Mouse (Mus musculus) natural killer cell, adult 2 months (primary cell): ENCODE data around the gene Rapgefl1.
A peak's percentile ranks its signal among the peaks of the same experiment; 100 is the strongest.

Source experiments
- DNase-seq, 2 experiments: peaks; one replicate each; pipeline ENCODE4 v3.0.0; 2022; ENCODE audit warnings: low spot score in 2 of 2

Gene Rapgefl1

DNA sequence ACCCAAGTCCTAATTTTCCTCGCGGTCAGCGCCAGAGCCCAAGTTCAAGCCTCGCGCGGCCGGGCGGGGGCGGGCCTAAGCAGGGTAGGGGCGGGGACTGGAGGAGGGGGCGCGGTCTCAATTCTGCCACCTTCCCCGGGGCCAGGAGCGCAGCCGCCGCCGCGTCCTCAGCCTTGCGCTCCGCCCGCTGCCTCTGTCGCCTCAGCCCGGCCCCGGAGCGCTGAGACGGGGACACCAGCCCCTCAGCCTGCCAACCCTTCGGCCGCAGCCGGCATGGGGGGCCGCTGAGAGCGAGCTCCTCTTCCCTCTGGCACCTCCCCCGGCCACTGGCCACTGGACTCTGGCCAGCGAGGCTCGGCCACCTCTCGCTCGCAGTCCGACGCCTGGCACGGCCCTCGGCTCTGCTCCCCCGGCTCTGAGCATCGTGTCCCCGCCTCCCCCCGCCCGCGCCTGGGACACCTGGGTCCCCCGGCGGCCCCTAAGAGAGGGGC is at the start of gene Rapgefl1:
Rapgefl1 (plus strand) TSS at position 135 of the 491 bp plus-strand sequence.
- peak; percentile 68 to 70 for DNase-seq

- no peak for DNase-seq
Measured at GRCm38 (mm10) chr11:98787229-98787628, 49.4 kb upstream of the Rapgefl1 start.

GRCm38 (mm10) chr11:98787691-98788090 is 48.9 kb upstream of the Rapgefl1 start:
- no peak for DNase-seq

GRCm38 (mm10) chr11:98788139-98788538 is 48.4 kb upstream of the Rapgefl1 start:
- DNase-seq = no peak

- DNase-seq = peak; percentile 87 to 90
Measured at GRCm38 (mm10) chr11:98788550-98789218, 47.9 kb upstream of the Rapgefl1 start.

GRCm38 (mm10) chr11:98789219-98789807 is 47.3 kb upstream of the Rapgefl1 start:
- no peak for DNase-seq

GRCm38 (mm10) chr11:98789824-98790223 is 46.8 kb upstream of the Rapgefl1 start:
- no peak for DNase-seq

DNA sequence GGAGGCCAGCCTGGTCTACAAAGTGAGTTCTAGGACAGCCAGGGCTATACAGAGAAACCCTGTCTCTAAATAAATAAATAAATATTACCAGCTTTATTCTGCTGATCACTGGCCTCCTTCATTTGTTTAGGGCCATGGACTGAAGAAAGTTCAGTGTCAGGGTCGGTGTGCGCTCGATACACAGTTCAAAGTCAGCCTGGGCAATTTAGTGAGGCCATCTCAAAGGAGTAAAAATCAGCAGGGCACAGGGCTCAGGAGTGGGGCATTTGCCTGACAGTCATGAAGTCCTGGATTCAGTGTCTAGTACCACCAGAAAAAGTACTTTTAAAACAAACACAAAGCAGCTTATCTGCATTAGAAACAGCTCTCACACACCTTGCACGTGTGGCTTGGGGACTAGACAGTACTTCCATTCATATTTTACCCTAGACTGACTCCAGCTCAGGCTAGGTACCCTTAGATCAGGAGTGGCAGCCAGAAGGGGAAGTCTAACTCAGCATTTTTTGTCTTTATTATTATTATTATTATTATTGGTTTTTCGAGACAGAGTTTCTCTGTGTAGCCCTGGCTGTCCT is 45.9 kb upstream of the Rapgefl1 start:
- no peak for DNase-seq

GRCm38 (mm10) chr11:98791448-98791847 is 45.1 kb upstream of the Rapgefl1 start:
- DNase-seq = no peak

DNA sequence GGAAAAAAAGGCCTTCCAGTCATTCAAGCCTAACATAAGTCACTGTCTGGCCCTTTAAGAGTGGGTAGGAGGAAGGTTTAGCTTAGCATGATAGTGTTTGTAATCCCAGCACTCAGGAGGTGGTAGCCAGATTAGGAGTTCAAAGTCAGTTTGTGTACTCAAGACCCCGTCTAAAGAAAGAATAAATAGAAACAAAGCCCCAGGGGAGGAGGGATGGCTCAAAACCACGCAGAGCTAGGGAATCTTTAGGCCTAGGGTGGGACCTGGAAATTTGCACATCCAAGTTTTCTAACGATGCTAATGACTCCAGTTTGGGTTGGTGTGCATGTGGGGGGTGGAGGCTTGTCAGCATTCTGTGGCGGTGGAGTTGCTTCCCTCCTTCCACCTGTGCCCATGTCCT is 44.5 kb upstream of the Rapgefl1 start:
- no peak for DNase-seq

GRCm38 (mm10) chr11:98794469-98795014 is 42.0 kb upstream of the Rapgefl1 start:
- peak in 1 of 2 experiments; percentile 41 for DNase-seq

DNA sequence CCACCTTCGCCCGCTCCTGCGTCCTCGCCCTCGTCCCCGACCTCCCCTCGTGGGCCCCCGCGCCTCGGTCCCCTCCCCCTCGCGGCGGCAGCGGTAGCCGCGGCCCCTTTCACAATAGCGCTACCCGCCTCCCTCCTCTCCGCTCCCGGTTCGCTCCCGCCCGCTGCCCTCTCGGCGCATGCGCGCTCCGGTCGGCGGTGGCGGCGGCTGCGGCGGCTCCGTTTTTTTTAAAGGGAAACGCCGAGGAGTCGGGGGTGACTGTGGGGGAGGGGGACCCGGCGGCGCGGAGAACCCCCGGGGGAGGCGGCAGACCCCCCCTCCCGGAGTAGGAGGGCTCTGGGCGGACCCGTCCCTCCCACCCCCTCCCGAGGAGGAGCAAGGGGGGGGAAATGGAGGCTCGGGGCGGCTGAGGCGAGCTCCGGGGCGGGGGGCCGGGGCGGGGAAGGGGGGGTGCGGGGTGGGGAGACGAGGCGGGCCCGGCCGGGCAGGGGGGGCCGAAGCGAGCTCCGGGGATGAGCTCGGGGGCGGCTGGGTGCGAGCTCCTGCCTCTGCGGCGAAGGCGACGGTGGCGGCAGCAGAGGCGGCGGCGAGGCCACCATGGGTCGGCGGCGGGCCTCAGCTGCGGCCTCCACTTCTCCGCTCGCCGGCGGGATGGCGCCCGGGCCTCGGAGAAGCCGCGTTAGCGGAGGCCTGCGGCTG is 41.4 kb upstream of the Rapgefl1 start, which contains the start of gene Msl1:
Msl1 (plus strand) TSS at position 502 of the 699 bp plus-strand sequence.
- peak; percentile 76 to 82 for DNase-seq

DNA sequence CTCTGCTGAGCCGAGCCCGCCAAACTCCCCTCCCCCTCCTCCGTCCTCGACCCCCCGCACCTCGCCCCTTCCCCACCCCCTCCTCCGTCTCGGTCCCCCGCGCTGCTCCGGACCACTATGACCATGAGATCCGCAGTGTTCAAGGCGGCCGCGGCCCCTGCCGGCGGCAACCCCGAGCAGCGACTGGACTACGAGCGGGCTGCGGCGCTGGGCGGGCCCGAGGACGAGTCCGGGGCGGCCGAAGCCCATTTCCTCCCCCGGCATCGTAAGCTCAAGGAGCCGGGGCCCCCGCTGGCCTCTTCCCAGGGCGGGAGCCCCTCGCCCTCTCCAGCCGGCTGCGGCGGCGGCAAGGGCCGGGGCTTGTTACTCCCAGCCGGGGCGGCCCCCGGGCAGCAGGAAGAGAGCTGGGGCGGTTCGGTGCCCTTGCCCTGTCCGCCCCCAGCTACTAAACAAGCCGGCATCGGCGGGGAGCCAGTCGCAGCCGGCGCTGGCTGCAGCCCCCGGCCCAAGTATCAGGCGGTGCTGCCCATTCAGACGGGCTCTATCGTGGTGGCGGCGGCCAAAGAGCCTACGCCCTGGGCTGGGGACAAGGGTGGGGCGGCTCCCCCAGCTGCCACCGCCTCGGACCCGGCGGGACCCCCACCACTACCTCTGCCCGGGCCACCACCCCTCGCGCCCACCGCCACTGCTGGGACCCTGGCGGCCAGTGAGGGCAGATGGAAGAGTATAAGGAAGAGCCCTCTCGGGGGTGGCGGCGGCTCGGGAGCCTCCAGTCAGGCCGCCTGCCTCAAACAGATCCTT is 40.7 kb upstream of the Rapgefl1 start:
- peak; percentile 49 to 57 for DNase-seq

GRCm38 (mm10) chr11:98796515-98797216 is 39.9 kb upstream of the Rapgefl1 start:
- DNase-seq = peak; percentile 26 to 54

DNA sequence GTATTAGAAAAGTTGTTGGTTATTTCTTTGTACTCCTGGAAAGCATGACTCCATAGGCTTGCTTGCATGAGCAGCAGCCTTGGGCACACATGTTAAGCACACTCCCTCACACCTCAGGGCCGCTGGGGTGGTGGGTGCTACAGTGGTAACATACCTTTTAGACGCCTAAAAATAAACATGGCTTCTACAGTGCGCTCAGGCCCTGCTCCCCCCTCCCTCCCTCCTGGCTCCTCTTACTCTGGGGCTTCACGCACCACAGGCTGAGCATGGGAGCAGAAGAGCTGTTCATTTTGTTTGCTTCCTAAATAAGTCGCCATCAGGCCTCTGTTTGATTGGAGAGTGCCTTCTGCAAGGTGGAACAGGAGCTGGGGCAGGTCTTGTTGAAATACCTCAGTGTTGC is 39.3 kb upstream of the Rapgefl1 start:
- no peak for DNase-seq

- no peak for DNase-seq
Measured at GRCm38 (mm10) chr11:98797909-98798308, 38.7 kb upstream of the Rapgefl1 start.

DNA sequence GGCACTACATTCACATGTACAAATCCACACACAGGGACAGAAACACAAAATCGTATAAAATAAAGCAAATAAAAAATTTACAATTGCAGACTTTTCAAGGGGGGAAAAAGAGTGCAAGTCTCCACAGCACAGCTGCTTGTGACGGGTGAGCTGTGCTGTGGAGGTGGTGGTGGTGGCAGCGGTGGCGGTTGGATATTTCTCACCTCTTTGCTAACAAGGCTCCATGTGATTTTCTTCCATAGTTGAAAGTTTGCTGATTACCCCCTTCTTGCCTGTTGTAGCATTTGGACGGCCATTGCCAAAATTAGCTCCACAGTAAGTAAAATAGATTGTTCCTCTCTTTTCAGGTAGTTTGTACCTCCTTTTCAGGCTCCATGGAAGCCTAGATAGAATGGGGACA is 32.0 kb upstream of the Rapgefl1 start, which contains the start of gene Casc3:
Casc3 (plus strand) TSS at position 301 of the 400 bp plus-strand sequence.
- no peak for DNase-seq

- DNase-seq = no peak
Measured at GRCm38 (mm10) chr11:98808417-98808816, 28.2 kb upstream of the Rapgefl1 start.

GRCm38 (mm10) chr11:98809457-98810290 is 26.9 kb upstream of the Rapgefl1 start:
- peak; percentile 98 to 99 for DNase-seq
